ENCODE assay signal across 8 mouse cellular contexts in genomic region chr19:6260428-6260827, GRCm38 (mm10). TPM values are rescaled to one million over a fixed set of nuclear protein-coding genes. Genes with fewer than 3 reads are reported as not detected.
DNase-seq lines count a peak whose midpoint lies in the region; ATAC-seq and TF ChIP-seq lines count a peak whose summit lies in the region.

No protein-coding gene starts in this region.

- TF ChIP-seq CTCF in bone marrow, adult 2 months (IDR thresholded peaks at IDR 0.05; ENCODE audit: control insufficient read depth, insufficient read depth, low read length) = peak; percentile 52

- no peak overlapping the region for H3K9ac ChIP-seq in limb, embryonic 14.5 days (ENCODE audit: low read depth, low read length, severe bottlenecking)

- 59% methylated on average over 2 of the region's 2 CpGs for WGBS in bone marrow, adult 2 months
- WGBS in limb, embryonic 14.5 days = 83% methylated on average over 2 of the region's 2 CpGs

- H3K4me3 ChIP-seq in bone marrow, adult 2 months (replicated peaks; ENCODE audit: control insufficient read depth, low read depth, low read length) = no peak overlapping the region
- H3K4me3 ChIP-seq in limb, embryonic 14.5 days (replicated peaks; ENCODE audit: low read length) = no peak overlapping the region

- H3K27ac ChIP-seq in bone marrow, adult 2 months (ENCODE audit: control insufficient read depth, insufficient read depth, low read depth, low read length, poor library complexity) = no peak overlapping the region
- no peak overlapping the region for H3K27ac ChIP-seq in limb, embryonic 14.5 days (replicated peaks; ENCODE audit: low read depth, low read length)

- H3K27me3 ChIP-seq in limb, embryonic 14.5 days (ENCODE audit: control insufficient read depth, insufficient read depth, low read length) = no peaks in the 10 kb centered on the region

- H3K4me1 ChIP-seq in bone marrow, adult 2 months (ENCODE audit: control insufficient read depth, insufficient read depth, low read length) = no peaks in the 10 kb centered on the region; the same call in 1 of the 2 replicates
- H3K4me1 ChIP-seq in limb, embryonic 14.5 days (ENCODE audit: control insufficient read depth, insufficient read depth, low read length) = no peaks in the 10 kb centered on the region

- peaks cover 68% of the 10 kb centered on the region for H3K36me3 ChIP-seq in limb, embryonic 14.5 days (ENCODE audit: control insufficient read depth, insufficient read depth, low read length)

- no peak overlapping the region for H3K4me2 ChIP-seq in limb, embryonic 14.5 days (replicated peaks; ENCODE audit: low read depth, low read length, severe bottlenecking)

- no peaks in the 10 kb centered on the region for H3K9me3 ChIP-seq in limb, embryonic 14.5 days (ENCODE audit: control insufficient read depth, low read length)

- no peak for TF ChIP-seq POLR2A in bone marrow, adult 2 months (IDR thresholded peaks at IDR 0.05; ENCODE audit: borderline replicate concordance, control insufficient read depth, low read depth, low read length)
- TF ChIP-seq POLR2A in limb, embryonic 14.5 days (IDR thresholded peaks at IDR 0.05; ENCODE audit: borderline replicate concordance, extremely low read depth, insufficient read depth, insufficient read length) = no peak

- no peak for ATAC-seq in limb, embryonic 14.5 days (ENCODE audit: low FRiP score, low read depth)

- DNase-seq in heart, postnatal 4 days = peak; percentile 40
- no peak for DNase-seq in heart, adult 9 months (ENCODE audit: low spot score in 2 of 2)
- DNase-seq in 416B (ENCODE audit: low read depth) = peak; percentile 38
- peak; percentile 27 for DNase-seq in limb, embryonic 14.5 days (ENCODE audit: low spot score)
- DNase-seq in Muller cell, postnatal 12 days (ENCODE audit: inconsistent ontology term) = no peak
- DNase-seq in urinary bladder, postnatal 25 days (ENCODE audit: low spot score) = no peak
- DNase-seq in gastrocnemius, adult 18-20 months (ENCODE audit: low spot score) = no peak

RNA-seq across cellular contexts. Expression of gene Ehd1, which starts 16.1 kb away (rescaled TPM):
- 100 to 1,000 TPM in 1 of 2 experiments, 10 to 100 TPM in 1; 97.8 to 114 TPM for total RNA-seq in heart, postnatal 4 days (2021)
- polyA plus RNA-seq in bone marrow, adult 2 months (2011; ENCODE audit: insufficient read depth, insufficient read length, low replicate concordance, missing spikeins) = 40.0 and 63.1 TPM in 2 replicates
- 160 and 232 TPM in 2 replicates for polyA plus RNA-seq in limb, embryonic 14.5 days (2012; rRNA removed)
- 68.7 and 81.8 TPM in 2 replicates for polyA plus RNA-seq in limb, embryonic 14.5 days (2014; fragmentation: Nextera tagmentation; extraction: Ambion mirVana)
- 10 to 100 TPM; 30.2 to 40.3 TPM for total RNA-seq in gastrocnemius, adult 18-20 months (2021)

RNA-seq across cellular contexts. Expression of gene Atg2a, which starts 19.0 kb away (rescaled TPM):
- 10 to 100 TPM; 15.9 to 16.2 TPM for total RNA-seq in heart, postnatal 4 days (2021)
- polyA plus RNA-seq in bone marrow, adult 2 months (2011; ENCODE audit: insufficient read depth, insufficient read length, low replicate concordance, missing spikeins) = 17.0 and 36.4 TPM in 2 replicates
- polyA plus RNA-seq in limb, embryonic 14.5 days (2012; rRNA removed) = 18.3 and 25.7 TPM in 2 replicates
- 10.6 and 14.6 TPM in 2 replicates for polyA plus RNA-seq in limb, embryonic 14.5 days (2014; fragmentation: Nextera tagmentation; extraction: Ambion mirVana)
- 10 to 100 TPM; 16.7 to 20.0 TPM for total RNA-seq in gastrocnemius, adult 18-20 months (2021)

RNA-seq across cellular contexts. Expression of gene Ppp2r5b, which starts 24.8 kb away (rescaled TPM):
- total RNA-seq in heart, postnatal 4 days (2021) = 10 to 100 TPM; 30.1 to 30.2 TPM
- 21.0 and 43.9 TPM in 2 replicates for polyA plus RNA-seq in bone marrow, adult 2 months (2011; ENCODE audit: insufficient read depth, insufficient read length, low replicate concordance, missing spikeins)
- polyA plus RNA-seq in limb, embryonic 14.5 days (2012; rRNA removed) = 45.0 and 48.1 TPM in 2 replicates
- polyA plus RNA-seq in limb, embryonic 14.5 days (2014; fragmentation: Nextera tagmentation; extraction: Ambion mirVana) = 27.5 and 27.8 TPM in 2 replicates
- total RNA-seq in gastrocnemius, adult 18-20 months (2021) = 10 to 100 TPM; 34.9 to 38.2 TPM

RNA-seq across cellular contexts. Expression of gene Gpha2, which starts 34.2 kb away (rescaled TPM):
- total RNA-seq in heart, postnatal 4 days (2021) = not detected
- polyA plus RNA-seq in bone marrow, adult 2 months (2011; ENCODE audit: insufficient read depth, insufficient read length, low replicate concordance, missing spikeins) = not detected in 2 replicates
- polyA plus RNA-seq in limb, embryonic 14.5 days (2012; rRNA removed) = 1.5 and 2.7 TPM in 2 replicates
- 1.2 and 2.3 TPM in 2 replicates for polyA plus RNA-seq in limb, embryonic 14.5 days (2014; fragmentation: Nextera tagmentation; extraction: Ambion mirVana)
- total RNA-seq in gastrocnemius, adult 18-20 months (2021) = not detected

RNA-seq across cellular contexts. Expression of gene Cdc42bpg, which starts 45.8 kb away (rescaled TPM):
- 1 to 10 TPM; 8.2 to 10.0 TPM for total RNA-seq in heart, postnatal 4 days (2021)
- polyA plus RNA-seq in bone marrow, adult 2 months (2011; ENCODE audit: insufficient read depth, insufficient read length, low replicate concordance, missing spikeins) = 7.2 and 13.6 TPM in 2 replicates
- 15.2 and 17.0 TPM in 2 replicates for polyA plus RNA-seq in limb, embryonic 14.5 days (2012; rRNA removed)
- polyA plus RNA-seq in limb, embryonic 14.5 days (2014; fragmentation: Nextera tagmentation; extraction: Ambion mirVana) = 1.4 and 2.0 TPM in 2 replicates
- total RNA-seq in gastrocnemius, adult 18-20 months (2021) = 1 to 10 TPM; 6.4 to 8.8 TPM

Comparison
In these comparisons a context has a peak if more than half of its experiments do, and no peak if none do; other contexts are left out.
1. DNase-seq: peak in heart, postnatal 4 days (single experiment), 416B (single experiment) and limb, embryonic 14.5 days (single experiment); none in heart, adult 9 months (0 of 2), Muller cell, postnatal 12 days (single experiment), urinary bladder, postnatal 25 days (single experiment) and gastrocnemius, adult 18-20 months (single experiment).